Mouse (Mus musculus) frontal cortex, postnatal 14 days (tissue): ENCODE measurements around the gene Nt5dc2.
A peak's percentile ranks its signal among the peaks of the same experiment; 100 is the strongest.

Experiments
- DNase-seq, 2 experiments: peaks; one replicate each; pipeline ENCODE4 v3.0.0; 2022; ENCODE audit warnings: low spot score in 2 of 2

Gene Nt5dc2

GRCm38 (mm10) chr14:31134015-31135000 is 3.5 kb downstream of the Nt5dc2 start:
- peak in 1 of 2 experiments; percentile 5 for DNase-seq

GRCm38 (mm10) chr14:31135495-31136410 is 4.9 kb downstream of the Nt5dc2 start:
- DNase-seq = no peak

- no peak for DNase-seq
Measured at GRCm38 (mm10) chr14:31136411-31137280, 5.8 kb downstream of the Nt5dc2 start.

- DNase-seq = no peak
Measured at GRCm38 (mm10) chr14:31137281-31137595, 6.4 kb downstream of the Nt5dc2 start.

- no peak for DNase-seq
Measured at GRCm38 (mm10) chr14:31137791-31138190, 6.9 kb downstream of the Nt5dc2 start.

GRCm38 (mm10) chr14:31138219-31138896 is 7.5 kb downstream of the Nt5dc2 start:
- DNase-seq = no peak

- DNase-seq = no peak
Measured at GRCm38 (mm10) chr14:31138897-31139429, 8.1 kb downstream of the Nt5dc2 start.

GRCm38 (mm10) chr14:31139666-31140065 is 8.8 kb downstream of the Nt5dc2 start:
- DNase-seq = no peak

GRCm38 (mm10) chr14:31140141-31140540 is 9.3 kb downstream of the Nt5dc2 start:
- DNase-seq = no peak

- no peak for DNase-seq
Measured at GRCm38 (mm10) chr14:31141011-31141410, 10.2 kb downstream of the Nt5dc2 start.

GRCm38 (mm10) chr14:31145694-31146093 is 14.8 kb downstream of the Nt5dc2 start:
- no peak for DNase-seq

- no peak for DNase-seq
Measured at GRCm38 (mm10) chr14:31160196-31161150, 29.6 kb downstream of the Nt5dc2 start.

- no peak for DNase-seq
Measured at GRCm38 (mm10) chr14:31161191-31161590, 30.3 kb downstream of the Nt5dc2 start.

GRCm38 (mm10) chr14:31161638-31162037 is 30.8 kb downstream of the Nt5dc2 start:
- DNase-seq = no peak

- no peak for DNase-seq
Measured at GRCm38 (mm10) chr14:31164067-31164466, 33.2 kb downstream of the Nt5dc2 start.

- no peak for DNase-seq
Measured at GRCm38 (mm10) chr14:31165010-31165409, 34.2 kb downstream of the Nt5dc2 start.

GRCm38 (mm10) chr14:31165458-31165857 is 34.6 kb downstream of the Nt5dc2 start:
- DNase-seq = no peak

GRCm38 (mm10) chr14:31165991-31166630 is 35.3 kb downstream of the Nt5dc2 start:
- DNase-seq = no peak

GRCm38 (mm10) chr14:31166827-31167226 is 36.0 kb downstream of the Nt5dc2 start:
- DNase-seq = no peak
